Mouse (Mus musculus) adrenal gland (tissue): ENCODE results near the gene Wwp2.

Experiments
- intact Hi-C: fragments of 180-260 bp; cut with DNase I; formaldehyde crosslinking; loops from one replicate; pipeline ENCODE4 v1.15.1; 2025

Wwp2 gene

GRCm38 (mm10) chr8:107546817-107547216 is 110.7 kb downstream of the Wwp2 start:
- intact Hi-C loops: no loop called here

- intact Hi-C loops: no loop called here
Measured at GRCm38 (mm10) chr8:107552234-107552633, 116.1 kb downstream of the Wwp2 start.

- intact Hi-C loops: no loop called here
Measured at GRCm38 (mm10) chr8:107555231-107555630, 119.1 kb downstream of the Wwp2 start.

GRCm38 (mm10) chr8:107556511-107556936 is 120.4 kb downstream of the Wwp2 start:
- intact Hi-C loops: no loop called here

GRCm38 (mm10) chr8:107560820-107561536 is 124.8 kb downstream of the Wwp2 start:
- intact Hi-C loops: no loop called here

GRCm38 (mm10) chr8:107562164-107562563 is 126.0 kb downstream of the Wwp2 start:
- intact Hi-C loops: no loop called here

GRCm38 (mm10) chr8:107571046-107571445 is 134.9 kb downstream of the Wwp2 start:
- intact Hi-C loops: no loop called here

GRCm38 (mm10) chr8:107571486-107572135 is 135.4 kb downstream of the Wwp2 start:
- intact Hi-C loops: no loop called here

GRCm38 (mm10) chr8:107572497-107572896 is 136.3 kb downstream of the Wwp2 start:
- intact Hi-C loops: no loop called here

- intact Hi-C loops: no loop called here
Measured at GRCm38 (mm10) chr8:107574771-107575170, 138.6 kb downstream of the Wwp2 start.

- intact Hi-C loops: loop anchor here (1.0 kb wide), 1 partner anchor 119 kb away; no protein-coding TSS in a partner anchor
Measured at GRCm38 (mm10) chr8:107576702-107577101, 140.5 kb downstream of the Wwp2 start.

- intact Hi-C loops: no loop called here
Measured at GRCm38 (mm10) chr8:107577640-107578039, 141.5 kb downstream of the Wwp2 start.

- intact Hi-C loops: no loop called here
Measured at GRCm38 (mm10) chr8:107578132-107578531, 142.0 kb downstream of the Wwp2 start.

GRCm38 (mm10) chr8:107578541-107578940 is 142.4 kb downstream of the Wwp2 start:
- intact Hi-C loops: no loop called here

GRCm38 (mm10) chr8:107580879-107581278 is 144.7 kb downstream of the Wwp2 start:
- intact Hi-C loops: loop anchor here (10.0 kb wide), 1 partner anchor 1984 kb away; the partner anchor contains the start of genes Dhx38 and Txnl4b

- intact Hi-C loops: loop anchor here (10.0 kb wide), 1 partner anchor 1983 kb away; the partner anchor contains the start of genes Dhx38 and Txnl4b
Measured at GRCm38 (mm10) chr8:107581536-107581935, 145.4 kb downstream of the Wwp2 start.

- intact Hi-C loops: loop anchor here (10.0 kb wide), 1 partner anchor 1983 kb away; the partner anchor contains the start of genes Dhx38 and Txnl4b
Measured at GRCm38 (mm10) chr8:107582136-107582535, 146.0 kb downstream of the Wwp2 start.

- intact Hi-C loops: loop anchor here (10.0 kb wide), 1 partner anchor 1977 kb away; the partner anchor contains the start of genes Dhx38 and Txnl4b
Measured at GRCm38 (mm10) chr8:107587429-107587994, 151.3 kb downstream of the Wwp2 start.

GRCm38 (mm10) chr8:107587995-107588780 is 152.0 kb downstream of the Wwp2 start, which contains the start of gene Psmd7:
TSS of gene Psmd7 (minus strand) at chr8:107588464.
- intact Hi-C loops: loop anchor here (10.0 kb wide), 1 partner anchor 1977 kb away; the partner anchor contains the start of genes Dhx38 and Txnl4b

- intact Hi-C loops: no loop called here
Measured at GRCm38 (mm10) chr8:107593967-107594729, 158.0 kb downstream of the Wwp2 start.
